Mouse (Mus musculus) embryonic facial prominence, embryonic 13.5 days (tissue): ENCODE results near the gene Smarcd3. TPM values are rescaled to one million over a fixed set of nuclear protein-coding genes. Genes with fewer than 3 reads are reported as not detected.
A peak's percentile ranks its signal among the peaks of the same experiment; 100 is the strongest.

Source experiments
- ATAC-seq: fragments of 200-750 bp; cut with Nextera tagmentation; 2 replicates; pipeline ENCODE4 v1.8.0; 2017; ENCODE audit warnings: low read depth; ENCODE audit not compliant: insufficient number of reproducible peaks, insufficient read depth, low FRiP score, low TSS enrichment
- H3K27ac ChIP-seq: fragments of 300-500 bp; sonication (generic); 2 replicates; pipeline ENCODE4 v1.5.1; 2015; ENCODE audit warnings: moderate library complexity, mild to moderate bottlenecking, inconsistent platforms
- H3K27me3 ChIP-seq: fragments of 300-500 bp; sonication (generic); 2 replicates; pipeline ENCODE4 v1.6.1; 2015; ENCODE audit warnings: mild to moderate bottlenecking, inconsistent platforms
- H3K36me3 ChIP-seq: fragments of 300-500 bp; sonication (generic); 2 replicates; pipeline ENCODE4 v1.6.1; 2015; ENCODE audit warnings: mild to moderate bottlenecking, inconsistent platforms
- H3K4me1 ChIP-seq: fragments of 300-500 bp; sonication (generic); 2 replicates; pipeline ENCODE4 v1.6.1; 2015; ENCODE audit warnings: inconsistent platforms
- H3K4me2 ChIP-seq: fragments of 300-500 bp; sonication (generic); 2 replicates; pipeline ENCODE4 v1.6.1; 2015; ENCODE audit warnings: moderate library complexity, mild to moderate bottlenecking, inconsistent platforms
- H3K4me3 ChIP-seq: fragments of 300-500 bp; sonication (generic); 2 replicates; pipeline ENCODE4 v1.5.1; 2015; ENCODE audit warnings: mild to moderate bottlenecking, inconsistent platforms
- H3K9ac ChIP-seq: fragments of 300-500 bp; sonication (generic); 2 replicates; pipeline ENCODE4 v1.6.1; 2015; ENCODE audit warnings: mild to moderate bottlenecking, inconsistent platforms
- H3K9me3 ChIP-seq: fragments of 300-500 bp; sonication (generic); 2 replicates; pipeline ENCODE4 v1.6.1; 2016; ENCODE audit warnings: inconsistent platforms
- WGBS: fragments of 180-500 bp; shearing (Covaris S2); methylation state at CpG from one replicate; pipeline ENCODE4 v1.1.7; 2015; ENCODE audit warnings: mixed read lengths; 5-methylcytosine and 5-hydroxymethylcytosine counted together
- microRNA counts: library from miRNA; unstranded; fragments of <30 nt; microRNA quantifications from one replicate; lab custom pipeline; 2016
- microRNA-seq: library from miRNA; unstranded; fragments of <30 nt; microRNA quantifications from one replicate; pipeline ENCODE4, GENCODE M21; 2016
- polyA plus RNA-seq: library from polyadenylated mRNA; unstranded; fragments of >200 nt; fragmentation: Nextera tagmentation; extraction: Ambion mirVana; gene quantifications from 2 replicates; pipeline ENCODE4 v1.2.1, GENCODE M21; 2015

The Smarcd3 gene
- polyA plus RNA-seq, 1 experiment from 2014 or later: 43.5 TPM

DNA sequence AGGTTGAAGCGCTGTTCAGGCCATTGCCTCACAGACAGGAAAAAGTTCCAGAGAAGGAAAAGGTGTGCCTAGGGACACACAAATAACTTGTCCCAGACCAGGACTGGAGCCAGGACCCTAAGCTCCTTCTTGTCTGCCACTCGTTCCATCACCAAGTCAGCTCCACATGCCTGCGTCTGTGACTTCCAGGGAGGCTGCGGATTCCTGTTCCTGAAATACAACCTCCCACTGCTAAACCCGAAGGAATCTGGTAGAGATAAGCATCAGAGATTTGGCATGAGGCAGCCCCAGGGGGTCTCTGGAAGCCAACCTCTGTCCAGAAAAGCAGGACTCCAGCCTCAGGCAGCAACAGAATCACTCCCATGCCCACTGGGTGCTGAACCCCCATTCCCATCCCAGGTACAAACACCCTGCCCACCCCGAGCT is 83.1 kb downstream of the Smarcd3 start:
- no peaks in the 10 kb centered on the region for H3K9me3 ChIP-seq
- 13% methylated on average over 6 of the region's 6 CpGs for WGBS
- no peak overlapping the region for H3K27ac ChIP-seq
- H3K9ac ChIP-seq: no peak overlapping the region; the same call in 1 of the 2 replicates
- H3K36me3 ChIP-seq: no peaks in the 10 kb centered on the region
- H3K4me2 ChIP-seq: peak overlapping the region; percentile 49
- H3K4me1 ChIP-seq: peaks cover 16% of the 10 kb centered on the region
- no peak overlapping the region for H3K4me3 ChIP-seq
- H3K27me3 ChIP-seq: no peaks in the 10 kb centered on the region
- ATAC-seq: no peak

MicroRNAs within 50 kb of the gene (microRNA counts, 519-probe panel; counts per million panel counts)
- 236 counts per million, percentile 44 among the panel's probes with 10 or more counts for microRNA mmu-miR-671-3p (lab: Ali Mortazavi, UCI)
- microRNA mmu-miR-671-5p (lab: Ali Mortazavi, UCI): 236 counts per million, percentile 44 among the panel's probes with 10 or more counts

Small RNA genes lying within 50 kb of the gene (microRNA-seq; reads per million reads assigned to microRNA genes)
- gene Mir671: 525 reads per million, percentile 72 among the genes with 10 or more reads in this experiment

Other genes with a start within 250 kb of the Smarcd3 start
- gene Atg9b, start 232.3 kb downstream of the Smarcd3 start, polyA plus RNA-seq: 0.25 and 0.50 TPM in 2 replicates
- gene Abcb8, start 230.7 kb downstream of the Smarcd3 start, polyA plus RNA-seq: 39.9 and 44.9 TPM in 2 replicates
- 3.3 and 3.5 TPM in 2 replicates for gene Asic3, start 211.0 kb downstream of the Smarcd3 start, polyA plus RNA-seq
- gene Cdk5, start 200.9 kb downstream of the Smarcd3 start, polyA plus RNA-seq: 55.7 and 62.1 TPM in 2 replicates
- 41.0 and 41.2 TPM in 2 replicates for gene Slc4a2, start 200.6 kb downstream of the Smarcd3 start, polyA plus RNA-seq
- 106 and 109 TPM in 2 replicates for gene Fastk, start 179.1 kb downstream of the Smarcd3 start, polyA plus RNA-seq
- gene Tmub1, start 176.6 kb downstream of the Smarcd3 start, polyA plus RNA-seq: 20.2 and 22.8 TPM in 2 replicates
- 31.5 and 31.6 TPM in 2 replicates for gene Agap3, start 172.2 kb downstream of the Smarcd3 start, polyA plus RNA-seq
- gene Gbx1, start 97.2 kb downstream of the Smarcd3 start, polyA plus RNA-seq: 0.11 TPM in 1 of 2 replicates, not detected in the other
- gene Asb10, start 83.4 kb downstream of the Smarcd3 start, polyA plus RNA-seq: 0.56 and 0.63 TPM in 2 replicates
- 0.11 TPM in 1 of 2 replicates, not detected in the other for gene 4931409K22Rik, start 67.6 kb downstream of the Smarcd3 start, polyA plus RNA-seq
- 112 and 115 TPM in 2 replicates for gene Abcf2, start 46.9 kb downstream of the Smarcd3 start, polyA plus RNA-seq
- gene Chpf2, start 37.7 kb downstream of the Smarcd3 start, polyA plus RNA-seq: 24.2 and 26.4 TPM in 2 replicates
- 30.8 and 33.6 TPM in 2 replicates for gene Nub1, start 61.1 kb upstream of the Smarcd3 start, polyA plus RNA-seq
- gene Wdr86, start 106.3 kb upstream of the Smarcd3 start, polyA plus RNA-seq: 73.1 and 77.5 TPM in 2 replicates
- gene Crygn, start 133.6 kb upstream of the Smarcd3 start, polyA plus RNA-seq: 1.1 and 2.8 TPM in 2 replicates
- gene Rheb, start 218.2 kb upstream of the Smarcd3 start, polyA plus RNA-seq: 219 and 253 TPM in 2 replicates